Mouse (Mus musculus) thymus, postnatal 4 days (tissue): Measurements from ENCODE around the gene Spata13.

Experiments used
- DNase-seq: peaks from one replicate; pipeline ENCODE4 v3.0.0; 2021

The Spata13 gene

DNA sequence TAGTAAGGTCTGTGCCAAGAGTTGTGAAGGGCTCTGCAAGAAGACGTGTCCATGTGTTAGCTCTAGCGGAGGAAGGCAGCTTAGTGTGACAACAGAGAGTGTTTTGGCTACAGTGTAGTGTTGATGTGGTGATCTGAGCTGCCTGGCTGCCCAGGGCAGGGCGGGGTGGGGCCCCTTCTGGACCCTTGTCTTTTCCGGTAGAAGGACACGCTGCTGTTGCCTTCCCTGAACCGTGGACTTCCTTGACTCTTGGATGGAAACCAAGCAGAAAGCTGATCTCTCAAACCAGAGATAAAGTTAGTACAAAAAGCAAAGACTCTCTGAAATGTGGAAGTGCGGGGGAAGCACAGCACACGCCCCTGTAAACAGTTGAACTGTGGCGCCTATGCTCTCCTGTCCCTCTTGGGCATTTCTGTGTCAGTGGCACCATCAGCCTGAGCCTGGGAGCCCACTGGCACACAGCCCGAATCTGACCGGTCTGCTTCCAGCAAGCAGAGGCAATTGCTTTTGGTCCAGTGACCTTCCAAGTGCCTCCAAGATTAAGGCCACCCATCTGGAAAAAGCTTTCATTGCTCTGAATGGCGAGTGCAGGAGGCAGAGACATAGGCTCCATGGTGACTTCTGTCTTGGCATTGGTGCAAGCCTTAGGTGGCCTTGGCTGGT lies 48.7 kb downstream of the Spata13 start:
- no peak for DNase-seq

DNA sequence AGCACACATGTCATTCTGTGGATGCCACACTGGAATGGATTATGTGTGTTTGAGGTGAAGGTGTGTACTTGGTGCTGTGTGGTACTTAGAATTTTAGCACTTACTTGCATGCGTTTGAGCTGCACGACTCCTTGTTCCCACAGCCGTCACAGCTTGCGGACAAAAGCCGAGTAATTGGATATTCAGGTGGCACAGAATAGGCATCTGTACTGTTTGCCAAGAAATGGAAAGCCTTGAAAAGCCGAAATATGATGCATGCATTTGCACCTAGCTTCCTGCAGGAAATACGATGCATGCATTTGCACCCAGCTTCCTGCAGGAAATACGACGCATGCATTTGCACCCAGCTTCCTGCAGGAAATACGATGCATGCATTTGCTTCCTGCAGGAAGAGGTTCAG lies 50.2 kb downstream of the Spata13 start:
- no peak for DNase-seq

DNA sequence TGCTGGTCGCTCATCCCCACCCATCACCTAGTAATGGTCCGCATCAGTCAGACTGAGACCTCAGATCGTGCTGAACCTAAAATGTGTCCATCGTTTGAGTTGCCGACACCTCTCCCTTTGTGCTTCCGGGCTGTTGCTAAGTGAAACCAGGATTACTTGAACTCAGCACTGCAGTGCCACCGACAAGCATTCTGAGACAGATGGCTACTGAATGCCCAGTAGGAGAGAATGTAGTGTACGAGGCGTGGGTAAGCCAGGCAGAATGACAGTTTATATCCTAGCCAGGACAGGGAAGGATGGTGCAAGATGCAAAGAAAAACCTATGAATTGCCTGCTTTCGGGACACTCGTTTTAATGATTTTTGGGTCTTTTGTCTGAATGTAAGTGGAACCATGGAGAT lies 52.9 kb downstream of the Spata13 start:
- DNase-seq: no peak

DNA sequence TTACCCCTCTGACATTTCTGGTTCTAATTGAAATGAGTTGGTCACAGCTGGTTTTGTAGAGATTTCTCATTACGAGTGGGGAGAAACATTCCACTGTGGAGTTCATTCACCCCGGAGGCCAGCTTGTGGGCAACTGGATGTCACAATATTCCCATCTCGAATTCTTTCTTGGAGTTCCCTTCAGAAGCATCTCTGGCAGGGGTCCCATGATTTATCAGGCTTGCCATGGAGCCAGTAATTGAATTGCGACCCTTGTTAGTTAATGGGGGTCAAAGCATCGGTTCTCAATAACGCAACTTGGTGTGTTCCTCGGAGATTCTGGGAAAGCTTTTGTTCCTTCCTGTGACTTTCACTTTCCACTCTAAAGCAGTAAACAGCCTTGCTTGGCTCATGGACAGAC lies 53.4 kb downstream of the Spata13 start:
- DNase-seq: no peak

DNA sequence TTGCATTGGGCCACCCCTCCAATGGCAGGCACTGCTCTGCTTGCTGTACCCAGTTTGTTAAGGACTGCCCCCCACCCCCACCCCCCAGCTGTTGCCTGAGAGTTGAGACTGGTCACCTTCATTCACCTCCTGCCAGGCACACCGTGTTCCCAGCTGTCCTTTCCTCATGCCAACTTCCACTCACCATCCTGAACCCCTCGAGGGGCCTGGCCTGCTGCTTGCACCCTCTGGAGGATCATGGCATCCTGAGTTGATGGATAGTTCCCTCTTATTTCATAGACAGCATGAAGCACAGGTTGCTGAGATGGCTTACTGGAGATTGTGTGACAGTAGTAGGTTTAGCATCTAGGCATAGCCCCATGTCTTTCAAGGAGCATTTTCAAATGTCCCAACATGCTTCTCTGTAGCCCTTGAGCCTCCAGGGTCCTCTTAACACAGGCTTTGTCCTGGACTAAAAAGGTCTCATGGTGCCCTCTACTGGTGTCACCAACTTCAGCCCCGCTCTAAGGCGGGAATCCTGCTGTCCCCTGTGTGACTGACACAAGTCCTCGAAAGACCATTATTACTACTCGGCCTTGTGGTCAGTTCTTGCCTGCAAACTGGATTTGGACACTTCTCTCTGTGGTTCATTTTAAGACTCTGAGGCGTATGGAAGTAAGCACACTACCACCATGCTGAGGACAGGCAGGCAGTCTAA lies 54.9 kb downstream of the Spata13 start:
- DNase-seq: peak; percentile 74

DNA sequence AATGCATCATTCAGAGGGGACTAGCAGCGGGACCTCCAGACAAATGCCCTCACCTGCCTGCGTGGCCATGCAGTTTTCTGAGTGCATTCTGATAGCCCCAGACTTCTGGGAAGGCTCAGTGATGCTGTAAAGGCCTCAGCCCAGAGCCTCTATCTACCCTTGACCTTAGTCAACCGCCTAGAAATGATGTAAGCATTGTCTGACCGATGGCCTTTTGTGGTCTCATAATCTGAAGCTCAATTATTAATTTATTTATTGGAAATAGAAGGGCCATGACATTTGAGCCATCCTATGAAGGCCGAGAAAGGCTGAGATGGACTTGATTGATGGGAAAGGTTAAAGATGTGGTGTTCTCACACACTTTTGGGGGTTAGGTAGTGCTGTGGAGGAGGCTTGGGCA lies 56.0 kb downstream of the Spata13 start:
- DNase-seq: no peak

DNA sequence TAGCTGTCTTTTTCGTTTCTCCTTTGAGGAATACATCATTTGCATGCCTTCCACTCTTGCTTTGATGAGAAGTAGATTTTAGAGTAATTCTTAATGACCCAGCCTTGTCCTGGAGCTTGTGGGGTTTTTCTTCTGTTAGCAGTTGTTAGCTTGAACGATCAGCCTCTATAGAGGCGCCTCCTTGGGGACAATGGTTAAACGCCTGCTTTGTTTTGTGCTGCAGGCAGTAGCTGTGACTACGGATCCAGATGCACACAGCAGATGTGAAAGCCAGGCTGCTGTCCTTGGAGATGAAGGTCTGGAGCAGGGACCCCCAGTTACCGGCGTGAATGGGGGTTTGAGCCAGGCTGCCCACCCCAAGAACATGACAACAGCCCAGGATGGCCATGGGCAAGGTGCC lies 56.8 kb downstream of the Spata13 start:
- DNase-seq: no peak

DNA sequence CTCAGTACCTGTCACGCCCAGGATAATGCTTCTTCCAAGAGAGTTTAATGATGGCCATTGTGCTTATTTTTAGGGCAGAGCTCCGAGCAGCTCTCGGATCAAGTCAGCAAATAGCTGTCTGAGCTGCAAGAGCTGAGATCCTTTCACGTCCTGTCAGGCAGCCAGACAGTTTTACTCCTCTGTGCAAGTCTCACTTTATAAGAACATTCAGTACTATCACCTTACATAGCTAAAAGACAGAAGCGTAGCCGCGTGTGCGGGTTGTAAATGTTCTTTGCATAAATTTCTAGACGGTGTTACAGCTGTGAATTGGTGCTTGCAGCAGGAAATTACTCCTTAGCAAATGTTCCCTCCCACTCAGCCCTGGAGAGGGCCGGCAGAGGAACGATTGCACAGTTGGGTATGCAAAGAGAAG lies 59.3 kb downstream of the Spata13 start:
- DNase-seq: no peak

DNA sequence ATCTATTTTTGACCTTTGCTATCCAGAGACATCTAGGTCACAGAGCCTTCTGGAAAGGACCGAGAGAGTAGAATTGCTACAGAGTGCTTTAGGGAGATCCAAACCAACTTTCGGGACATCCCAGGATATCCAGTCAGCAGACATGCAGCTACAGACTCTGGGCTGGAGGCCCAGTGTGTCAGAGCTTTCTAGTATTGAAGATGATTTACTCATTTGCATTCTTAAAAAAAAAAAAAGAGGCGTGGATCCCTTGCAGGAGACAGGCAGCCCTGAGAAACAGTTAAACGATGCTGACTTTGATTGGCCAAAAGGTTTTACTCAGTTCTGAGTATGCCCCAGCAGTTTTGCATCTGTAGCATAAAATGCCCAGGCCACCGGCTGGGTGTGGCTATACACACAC lies 59.9 kb downstream of the Spata13 start:
- no peak for DNase-seq

DNA sequence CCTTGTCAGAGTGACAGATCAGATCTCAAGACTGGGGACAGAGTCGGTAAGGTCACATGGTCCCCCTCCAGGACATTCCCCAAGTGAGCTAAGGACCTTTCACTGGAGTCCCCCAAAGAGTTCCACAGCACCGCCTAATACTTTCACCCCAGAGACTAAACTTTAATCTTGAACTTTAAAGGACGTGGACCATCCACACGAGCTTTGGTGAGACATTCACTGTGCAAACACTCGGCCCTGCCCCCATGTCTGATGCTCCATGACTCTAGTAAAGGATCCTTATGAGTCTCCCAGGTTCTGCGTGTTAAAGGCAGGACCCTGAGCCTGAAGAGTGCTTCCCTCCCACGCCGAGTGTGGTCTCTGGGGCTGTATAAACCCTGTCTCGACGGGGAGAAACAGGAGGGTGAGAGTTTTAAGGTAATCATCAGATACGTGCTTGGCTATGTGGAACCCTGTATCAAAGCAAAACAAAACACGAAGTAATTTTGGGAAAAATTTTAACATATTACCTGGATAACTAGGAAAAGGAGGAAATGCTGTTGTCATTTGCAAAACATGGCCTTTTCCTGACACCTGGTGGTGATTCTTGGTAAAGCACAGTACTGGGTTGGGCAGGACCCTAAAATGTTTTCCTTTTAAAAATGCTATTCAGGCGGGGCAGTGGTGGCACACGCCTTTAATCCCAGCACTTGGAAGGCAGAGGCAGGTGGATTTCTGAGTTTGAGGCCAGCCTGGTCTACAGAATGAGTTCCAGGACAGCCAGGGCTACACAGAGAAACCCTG lies 60.6 kb downstream of the Spata13 start:
- peak; percentile 81 for DNase-seq

DNA sequence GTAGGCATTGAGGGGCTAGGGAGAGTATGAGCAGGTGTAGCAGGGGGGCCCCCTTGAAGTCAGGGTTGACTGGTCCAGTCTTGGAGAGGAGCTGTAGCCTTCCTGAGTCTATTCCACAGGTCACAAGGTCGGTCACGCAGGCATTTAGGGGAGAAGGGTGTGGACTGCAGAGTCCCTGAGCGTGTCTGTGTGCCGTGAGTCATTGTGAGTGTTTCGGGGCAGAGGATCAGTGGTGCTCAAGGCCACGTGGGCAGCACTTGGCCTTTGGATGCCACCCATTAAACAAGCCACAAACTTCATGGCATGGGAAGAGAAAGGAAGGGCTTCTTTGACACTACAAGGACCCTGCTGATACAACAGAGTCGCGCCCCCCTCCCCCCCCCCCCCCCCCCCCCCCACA lies 63.5 kb downstream of the Spata13 start:
- DNase-seq: no peak

DNA sequence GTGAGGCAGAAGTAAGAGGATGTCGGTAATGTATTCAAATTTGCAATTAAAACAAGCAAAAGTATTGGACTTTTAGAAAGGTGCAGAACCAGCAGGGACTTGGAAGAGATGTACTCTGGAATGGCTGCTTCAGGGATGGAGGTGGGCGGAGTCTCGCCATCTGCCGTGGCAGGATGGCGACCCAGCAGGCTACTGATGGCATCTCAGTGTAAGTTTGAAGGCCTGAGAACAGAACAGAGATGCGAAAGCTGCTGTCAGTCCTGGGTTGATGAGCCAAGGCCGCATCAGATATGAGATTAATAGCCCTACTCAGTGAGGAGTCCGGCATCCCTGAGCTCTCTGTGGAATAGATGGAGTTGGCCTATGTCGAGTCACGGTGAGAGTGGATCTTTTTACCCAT lies 65.2 kb downstream of the Spata13 start:
- no peak for DNase-seq

DNA sequence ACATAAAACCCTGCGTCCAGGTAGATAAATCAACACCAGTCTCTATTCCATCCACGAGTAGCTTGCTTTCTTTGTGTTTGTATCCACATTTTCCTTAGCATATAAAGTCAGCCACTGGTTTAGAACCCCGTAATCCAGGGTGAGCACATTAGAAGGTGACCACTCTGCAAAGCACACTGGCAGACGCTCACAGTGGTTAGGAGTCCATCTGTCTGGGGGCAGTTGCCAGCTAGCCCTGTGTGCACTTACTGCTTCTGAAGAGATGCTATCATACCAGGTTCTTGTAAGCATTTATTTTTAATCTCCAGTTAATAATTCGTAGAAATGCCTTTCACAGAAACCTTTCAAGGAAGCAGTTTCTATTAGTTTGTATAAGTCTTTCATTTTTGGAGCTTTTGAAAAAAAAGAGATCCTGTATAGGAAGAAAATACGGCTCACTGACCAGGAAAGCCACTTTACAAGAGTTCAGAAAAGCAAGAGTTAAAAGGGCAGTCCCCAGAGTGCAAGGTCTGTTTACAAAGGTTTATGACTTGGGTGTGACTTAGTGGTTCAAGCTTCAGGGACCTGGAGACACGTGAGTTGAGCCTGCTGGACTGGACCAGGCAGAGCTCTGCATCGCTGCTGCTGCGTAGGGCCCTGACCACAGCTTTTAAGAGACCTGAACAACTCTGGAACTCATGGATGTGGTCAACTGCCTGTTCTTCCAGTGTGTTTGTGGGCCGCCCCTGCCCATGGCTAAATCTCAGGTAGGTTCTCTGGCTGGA lies 68.8 kb downstream of the Spata13 start:
- DNase-seq: no peak

DNA sequence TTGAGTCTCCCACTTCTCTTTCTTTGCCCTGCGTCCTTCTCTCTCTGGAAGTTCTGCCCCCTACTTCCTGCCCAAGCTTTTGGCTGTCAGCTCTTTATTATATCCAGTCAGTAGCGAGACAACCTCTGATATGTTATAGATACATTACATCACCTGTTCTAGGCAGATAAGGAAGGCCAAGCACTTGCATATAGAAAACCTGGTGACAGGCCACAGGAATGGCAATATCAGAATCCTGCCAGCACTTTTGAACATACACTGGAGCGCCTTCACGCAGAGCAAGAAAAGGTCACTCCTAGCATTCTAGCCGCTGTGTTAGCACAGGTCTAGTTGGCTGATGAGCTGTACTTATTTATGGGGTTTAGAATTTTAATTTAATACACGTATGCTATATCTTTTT lies 70.7 kb downstream of the Spata13 start:
- no peak for DNase-seq

DNA sequence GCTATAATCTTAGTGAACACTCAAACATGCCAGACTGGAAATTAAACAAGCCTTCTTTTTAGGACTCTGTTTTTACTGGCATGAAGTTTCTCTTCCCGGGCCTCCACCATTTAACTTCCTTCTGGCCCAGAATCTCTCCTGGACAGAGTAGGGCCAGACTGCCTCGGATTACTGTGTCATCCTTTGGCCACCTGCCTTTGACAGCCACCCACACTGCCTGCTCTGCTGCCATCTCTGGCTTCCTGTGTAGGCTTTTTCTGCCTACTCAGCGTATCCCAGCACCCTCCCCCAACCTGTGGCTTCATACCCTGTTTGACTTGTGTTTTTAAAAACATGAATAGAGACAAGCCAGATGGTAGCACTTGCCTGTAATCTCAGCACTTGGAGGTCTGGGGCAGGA lies 71.2 kb downstream of the Spata13 start:
- peak; percentile 75 for DNase-seq

DNA sequence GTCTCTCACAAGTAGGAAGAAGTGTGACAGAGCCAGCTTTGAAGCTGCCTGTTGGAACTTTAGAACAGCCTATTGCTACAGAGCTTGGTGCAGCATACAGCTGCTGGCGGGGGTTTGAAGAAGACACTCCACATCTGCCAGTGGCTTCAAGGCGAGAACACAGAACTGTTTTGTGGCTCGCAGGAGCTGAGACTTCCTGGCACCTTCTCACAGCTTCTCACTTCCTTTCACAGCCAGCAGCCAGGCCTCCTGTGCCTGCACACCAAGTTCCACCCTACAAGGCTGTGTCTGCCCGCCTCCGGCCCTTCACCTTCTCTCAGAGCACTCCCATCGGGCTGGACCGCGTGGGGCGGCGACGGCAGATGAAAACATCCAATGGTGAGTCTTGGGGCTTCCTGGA lies 75.4 kb downstream of the Spata13 start:
- DNase-seq: peak; percentile 82

DNA sequence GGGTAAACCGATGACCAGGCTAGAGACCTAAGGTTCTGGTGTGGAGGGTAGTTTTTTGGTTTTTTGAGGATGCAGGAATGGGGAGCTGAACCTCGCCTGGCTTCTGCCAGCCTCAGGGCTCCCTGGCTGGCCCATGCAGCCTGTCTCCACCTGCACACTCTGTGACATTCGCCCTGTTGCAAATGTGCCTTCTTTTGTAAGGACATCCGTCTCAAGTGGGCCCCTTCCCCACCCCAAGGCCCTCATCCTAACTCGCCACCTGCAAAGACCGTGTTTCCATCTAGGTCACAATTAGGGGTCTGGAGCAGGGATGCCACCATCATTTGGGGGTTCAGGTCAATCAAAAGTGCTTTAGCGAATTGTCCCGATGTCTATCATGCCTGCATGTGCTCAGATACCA lies 75.9 kb downstream of the Spata13 start:
- peak; percentile 53 for DNase-seq

DNA sequence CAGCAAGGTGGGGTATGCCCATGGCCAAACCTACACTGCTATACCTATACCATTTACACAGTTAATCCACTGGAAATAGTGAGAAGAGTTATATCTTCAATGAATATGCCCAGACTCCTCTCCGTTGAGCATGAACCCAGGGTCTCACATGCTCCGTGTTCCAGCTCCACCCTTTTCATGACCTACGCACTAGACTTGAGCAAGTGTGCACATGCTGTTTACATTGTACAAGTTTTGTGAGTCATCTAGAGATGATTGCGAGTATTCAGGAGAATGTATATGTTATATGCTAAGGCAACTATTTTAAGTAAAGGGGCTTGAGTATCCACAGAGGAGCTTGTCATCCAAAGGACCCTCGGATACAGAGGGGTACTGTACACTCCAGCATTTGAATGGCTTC lies 77.4 kb downstream of the Spata13 start:
- DNase-seq: no peak

DNA sequence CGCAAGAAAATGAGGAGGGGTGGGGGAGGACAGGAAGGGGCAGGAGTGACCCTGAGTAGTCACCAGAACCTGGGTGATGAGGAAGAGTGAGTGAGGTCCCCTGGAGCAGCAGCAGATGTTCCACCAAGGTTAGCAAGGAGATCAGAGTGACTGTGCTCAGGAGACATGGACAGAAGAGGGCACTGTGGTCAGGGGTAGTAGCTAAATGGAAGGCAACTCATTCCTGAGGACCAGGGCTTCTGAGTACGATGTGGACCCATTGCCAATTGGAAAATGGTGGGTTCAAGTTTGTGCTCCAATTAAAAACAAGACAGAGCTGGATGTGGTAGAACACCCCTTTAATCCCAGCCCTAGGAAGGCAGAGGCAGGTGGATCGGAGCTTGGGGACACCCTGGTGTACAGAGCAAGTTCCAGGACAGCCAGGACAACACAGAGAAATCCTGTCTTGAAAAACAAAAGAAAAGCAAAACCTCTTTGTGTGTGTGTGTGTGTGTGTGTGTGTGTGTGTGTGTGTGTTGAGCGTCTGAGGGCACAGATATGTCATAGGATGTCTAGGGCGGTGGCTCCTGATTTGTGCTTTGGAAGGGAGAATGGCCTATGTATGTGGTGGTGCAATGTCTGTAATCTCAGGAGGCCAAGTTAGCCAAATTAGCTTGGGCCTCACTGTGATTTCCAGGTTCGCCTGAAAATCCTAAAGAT lies 77.9 kb downstream of the Spata13 start:
- peak; percentile 50 for DNase-seq

DNA sequence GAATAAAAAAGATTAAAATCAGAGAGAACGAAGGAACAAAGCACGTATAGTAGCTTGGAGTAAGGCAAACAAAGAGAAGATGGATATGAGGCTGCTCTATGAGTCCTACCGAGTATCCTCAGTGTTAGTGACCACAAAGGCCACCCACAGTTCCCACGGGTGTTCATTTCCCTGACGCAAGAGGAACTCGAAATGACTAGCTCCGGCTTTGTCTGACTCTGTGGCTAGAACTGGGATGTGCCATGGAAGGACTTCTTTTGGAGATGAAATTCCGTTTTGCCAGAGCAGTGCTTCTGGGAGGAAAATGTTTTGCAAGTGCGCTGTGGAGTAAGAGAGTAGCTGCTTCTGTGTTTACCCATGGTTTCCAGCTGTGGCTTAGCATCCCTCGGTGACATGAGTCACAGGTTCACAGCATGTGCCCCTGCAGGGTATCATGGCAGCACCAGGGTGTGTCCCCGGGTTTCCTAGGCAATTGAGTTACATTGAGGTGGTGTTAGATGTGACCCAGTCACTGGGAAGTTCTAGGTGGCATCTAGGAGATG lies 78.6 kb downstream of the Spata13 start:
- no peak for DNase-seq

DNA sequence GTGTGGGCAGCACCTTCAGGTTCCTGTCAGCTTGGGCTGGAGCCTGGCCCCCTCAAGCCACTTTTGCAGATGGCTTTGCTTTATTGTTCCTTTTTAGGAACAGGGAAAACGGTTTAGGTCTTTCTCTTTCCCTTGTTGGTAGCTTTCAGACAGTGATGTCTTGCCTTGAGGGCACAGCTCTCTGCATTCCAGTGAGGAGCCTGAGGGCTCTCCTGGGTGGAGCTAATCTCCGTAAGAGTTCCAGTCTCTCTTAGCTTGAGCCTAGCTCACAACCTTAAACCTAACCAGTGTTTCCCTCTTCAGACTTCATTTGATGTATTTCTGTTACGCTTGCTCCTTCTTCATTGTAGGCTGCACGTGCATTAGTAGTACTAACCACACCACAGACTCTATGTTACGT lies 81.9 kb downstream of the Spata13 start:
- DNase-seq: no peak

DNA sequence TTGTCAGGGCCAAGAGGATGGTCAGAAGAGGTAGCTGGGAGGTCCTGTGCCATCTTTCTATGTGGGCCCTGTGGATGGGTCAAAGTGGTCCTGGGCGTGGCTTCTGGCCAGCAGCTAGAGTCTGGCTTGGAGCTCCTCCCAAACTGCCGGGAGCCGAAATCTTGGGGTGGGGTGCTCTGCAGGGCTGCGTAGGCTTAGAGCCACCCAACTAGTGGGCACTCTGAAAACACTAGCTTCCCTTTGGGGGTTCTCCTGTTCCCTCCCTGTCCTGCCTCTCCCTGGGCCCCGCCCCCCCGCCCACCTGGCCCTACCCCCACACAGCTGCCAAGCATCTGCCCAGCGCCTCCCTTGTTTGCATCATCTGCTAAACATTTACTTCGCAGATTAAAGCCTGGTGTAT lies 87.5 kb downstream of the Spata13 start:
- DNase-seq: peak; percentile 61
